ENCODE assay signal across 15 mouse cellular contexts in genomic region chr1:180523320-180523719, GRCm38 (mm10).
"Had no signal": no experiment of that assay in that cellular context is flagged by ENCODE, and none has a peak within 500 bp of the region (broad histone marks: within the 10 kb centered on the region; RNA-seq: fewer than 3 reads in every experiment).

No protein-coding gene starts in this region.

- H3K36me3 ChIP-seq: neural tube, embryonic 13.5 days; neural tube, embryonic 15.5 days; stomach, embryonic 15.5 days had no signal

- H3K4me2 ChIP-seq: neural tube, embryonic 13.5 days; neural tube, embryonic 15.5 days; stomach, embryonic 15.5 days had no signal

- H3K27me3 ChIP-seq: neural tube, embryonic 13.5 days; neural tube, embryonic 15.5 days; stomach, embryonic 15.5 days had no signal

- H3K4me3 ChIP-seq: neural tube, embryonic 13.5 days; neural tube, embryonic 15.5 days; stomach, embryonic 15.5 days had no signal

- DNase-seq: retina, postnatal 1 day; right cerebral cortex, adult 18-20 months; right cerebral cortex, postnatal 14 days; right cerebral cortex, postnatal 25 days; right cerebral cortex, postnatal 4 days; spleen, adult 18-20 months; thymus, adult 18-20 months; thymus, adult 2 months; thymus, postnatal 14 days; thymus, postnatal 25 days; thymus, postnatal 36 days; thymus, postnatal 4 days had no signal
